Mouse (Mus musculus) urinary bladder, postnatal 10 days (tissue): ENCODE measurements around the gene Zcrb1.
"Not testable (repeated sequence)": the region's sequence is repeated elsewhere in the genome, so short reads cannot be mapped to it uniquely, and the experiment has no call there.

ENCODE experiments used
- DNase-seq: peaks from one replicate; pipeline ENCODE4 v3.0.0; 2022; ENCODE audit warnings: low spot score

The Zcrb1 gene

DNA sequence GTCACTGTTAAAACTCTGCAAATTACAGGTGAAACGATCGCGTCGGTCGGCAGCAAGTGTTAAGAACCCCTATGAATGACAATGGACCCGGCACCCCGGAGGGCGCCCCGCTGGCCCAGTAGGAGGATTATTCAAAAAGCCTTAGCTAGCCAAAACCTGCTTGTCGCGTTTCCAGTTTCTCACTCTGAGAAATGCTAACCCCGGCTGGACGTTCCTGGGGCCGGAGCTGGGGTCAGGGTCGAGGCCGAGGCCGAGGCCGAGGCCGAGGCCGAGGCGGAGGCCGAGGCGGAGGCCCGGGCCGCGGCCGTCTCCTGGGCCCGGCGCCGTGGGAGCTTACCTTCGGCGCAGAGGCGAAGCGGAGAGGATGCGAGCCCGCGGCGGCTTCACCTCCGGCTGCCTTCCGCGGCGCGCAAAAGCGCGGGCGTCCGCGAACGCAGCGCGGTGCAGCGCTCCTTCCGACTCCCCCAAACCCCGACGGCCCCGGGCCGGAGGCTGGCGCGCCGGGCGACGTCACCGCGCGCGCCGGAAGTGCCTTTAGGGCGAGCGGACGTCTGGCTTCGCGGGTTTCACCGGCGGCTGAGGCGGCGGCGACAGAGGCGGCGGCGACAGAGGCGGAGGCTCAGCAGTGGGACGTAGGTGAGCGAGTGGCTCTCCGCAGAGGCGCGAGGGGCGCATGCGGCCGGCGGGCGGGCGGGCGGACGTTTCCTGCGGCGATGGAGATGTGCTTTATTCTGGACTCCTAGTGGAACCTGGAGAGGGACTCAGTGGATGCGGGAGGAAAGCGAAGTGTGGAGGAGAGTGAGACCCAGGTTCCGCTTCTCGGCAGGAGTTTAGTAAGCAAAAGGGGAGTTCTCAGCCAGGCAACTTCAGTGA lies at the start of gene Zcrb1, which contains the start of gene Pphln1:
Gene Zcrb1 (minus strand): TSS at position 509 of the 873 bp plus-strand sequence.
Gene Pphln1 (plus strand): TSS at position 525 of the 873 bp plus-strand sequence.
- DNase-seq = peak; percentile 29

DNA sequence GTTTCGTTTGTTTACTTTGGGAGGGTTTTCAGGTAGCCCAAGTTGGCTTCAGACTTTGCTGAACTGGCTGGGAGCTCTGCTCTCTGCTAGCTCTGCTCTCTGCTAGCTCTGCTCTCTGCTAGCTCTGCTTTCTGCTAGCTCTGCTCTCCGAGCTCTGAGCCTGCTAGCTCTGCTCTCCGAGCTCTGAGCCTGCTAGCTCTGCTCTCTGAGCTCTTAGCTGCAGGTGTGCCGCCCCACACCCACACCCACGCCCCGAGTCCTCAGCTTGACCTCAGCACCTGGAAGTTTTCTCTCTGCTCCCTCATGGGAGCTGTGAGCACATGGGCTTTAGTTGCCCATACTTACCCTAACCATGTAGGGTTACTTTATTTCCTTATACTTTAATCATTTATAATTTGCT lies 45.5 kb upstream of the Zcrb1 start:
- no peak for DNase-seq

DNA sequence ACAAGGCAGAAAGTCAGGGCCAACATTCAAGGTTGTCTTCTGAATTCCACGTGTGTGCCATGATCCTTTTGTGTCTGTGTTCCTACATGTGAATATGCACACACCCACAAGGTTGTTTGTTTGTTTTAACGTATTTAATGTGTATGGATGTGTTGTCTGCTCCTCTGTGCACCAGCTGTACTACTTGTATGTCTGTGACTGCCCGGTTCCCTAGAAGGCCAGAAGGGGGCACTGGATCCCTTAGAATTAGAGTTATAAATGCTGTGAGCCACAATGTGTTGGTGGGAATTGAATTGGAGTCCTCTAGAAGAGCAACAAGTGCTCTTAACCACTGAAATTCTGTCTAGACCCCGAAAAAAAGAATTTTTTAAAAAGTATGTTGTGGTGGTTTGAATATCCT lies 44.1 kb upstream of the Zcrb1 start:
- DNase-seq = no peak

DNA sequence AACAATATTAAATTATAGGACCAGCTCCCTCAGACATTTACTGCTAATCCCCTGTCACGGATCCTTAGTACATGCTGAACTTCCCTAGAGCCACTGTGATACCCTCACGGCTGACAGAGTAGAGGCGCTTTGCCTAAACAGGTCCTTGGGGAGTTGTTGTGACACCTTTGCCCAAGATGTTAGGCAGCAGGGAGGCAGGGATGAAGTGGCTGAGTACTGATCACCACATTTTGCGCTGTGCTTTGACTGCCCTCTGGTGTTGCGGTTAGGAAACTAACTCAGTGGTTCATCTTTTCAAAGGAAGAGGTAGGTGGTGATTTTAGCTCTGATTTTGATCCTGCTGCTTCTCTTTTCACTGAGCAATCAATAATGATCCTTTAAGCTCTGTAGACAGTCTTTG lies 40.5 kb upstream of the Zcrb1 start:
- DNase-seq = no peak

DNA sequence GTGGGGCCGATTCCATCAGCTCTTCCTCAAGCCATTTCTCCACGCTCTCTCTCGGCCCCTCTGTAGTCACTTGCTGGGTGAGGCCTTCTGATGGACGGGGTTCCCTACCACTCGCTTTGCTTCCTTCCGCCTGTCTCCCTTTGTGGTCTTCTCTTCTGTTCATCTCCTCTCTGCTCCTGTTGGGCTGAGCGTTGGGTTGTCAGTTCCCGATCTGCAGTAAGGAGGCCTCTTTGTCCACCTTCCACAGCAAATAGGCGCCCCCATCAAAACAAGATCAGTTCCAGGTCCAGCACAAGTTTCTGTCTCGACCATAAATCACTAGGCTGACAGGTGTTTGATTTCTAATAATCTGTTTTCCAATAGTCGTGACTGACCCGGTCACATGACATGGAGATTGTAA lies 37.9 kb upstream of the Zcrb1 start:
- no peak for DNase-seq

DNA sequence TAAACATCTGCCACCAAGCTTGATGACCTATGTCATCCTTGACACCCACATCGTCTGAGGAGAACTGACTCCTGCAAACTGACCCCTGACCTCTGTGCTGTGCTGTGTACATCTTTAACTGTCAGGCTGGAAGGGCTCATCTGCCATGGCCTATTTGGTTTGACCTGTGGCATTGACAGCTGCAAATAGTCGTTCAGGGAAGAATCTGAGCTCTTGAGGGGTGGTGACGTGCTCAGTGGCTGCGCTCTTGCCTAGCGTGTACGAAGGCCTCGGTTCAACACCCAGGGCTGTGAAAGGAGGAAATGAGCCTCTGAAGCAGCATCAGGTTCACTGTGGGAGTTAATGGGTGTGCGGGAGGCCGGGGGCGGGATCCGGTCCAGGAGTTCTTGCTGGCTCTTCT lies 35.7 kb upstream of the Zcrb1 start:
- DNase-seq = no peak

DNA sequence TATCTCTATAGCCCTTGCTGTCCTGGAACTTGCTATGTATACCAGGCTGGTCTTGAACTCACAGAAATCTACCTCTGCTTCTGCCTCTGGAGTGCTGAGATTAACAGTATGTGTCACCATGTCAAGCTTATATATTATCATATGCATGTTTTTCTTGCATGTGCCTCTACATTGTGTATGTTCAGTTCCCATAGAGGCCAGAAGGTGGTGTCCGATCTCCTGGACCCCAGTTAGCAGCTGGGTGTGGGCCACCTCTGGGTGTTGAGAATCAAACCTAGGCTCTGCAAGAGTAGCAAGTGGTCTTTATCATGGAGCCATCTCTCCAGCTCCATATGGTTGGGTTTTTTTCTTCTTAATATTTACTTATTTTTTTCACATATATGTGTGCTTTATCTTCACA lies 24.4 kb upstream of the Zcrb1 start:
- DNase-seq = no peak

DNA sequence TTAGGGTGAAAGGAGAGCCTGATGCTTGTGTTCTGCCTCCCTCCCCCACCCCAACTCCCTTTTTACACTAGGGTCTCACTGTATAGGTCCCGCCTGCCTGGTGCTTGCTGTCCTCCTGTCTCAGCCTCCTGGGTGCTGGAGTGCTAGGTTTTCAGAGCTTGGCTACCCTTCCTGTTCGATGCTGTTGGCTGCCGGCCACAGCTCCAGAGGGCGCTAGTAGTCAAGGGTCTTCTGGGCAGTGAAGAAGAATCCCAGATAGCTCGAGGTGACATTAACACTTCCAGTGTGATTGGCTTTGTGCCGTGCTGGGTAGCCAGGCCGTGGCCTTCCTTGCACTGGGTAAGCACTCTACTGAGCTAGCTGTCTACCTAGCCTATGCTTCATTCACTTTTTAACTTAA lies 22.5 kb upstream of the Zcrb1 start:
- DNase-seq = no peak

DNA sequence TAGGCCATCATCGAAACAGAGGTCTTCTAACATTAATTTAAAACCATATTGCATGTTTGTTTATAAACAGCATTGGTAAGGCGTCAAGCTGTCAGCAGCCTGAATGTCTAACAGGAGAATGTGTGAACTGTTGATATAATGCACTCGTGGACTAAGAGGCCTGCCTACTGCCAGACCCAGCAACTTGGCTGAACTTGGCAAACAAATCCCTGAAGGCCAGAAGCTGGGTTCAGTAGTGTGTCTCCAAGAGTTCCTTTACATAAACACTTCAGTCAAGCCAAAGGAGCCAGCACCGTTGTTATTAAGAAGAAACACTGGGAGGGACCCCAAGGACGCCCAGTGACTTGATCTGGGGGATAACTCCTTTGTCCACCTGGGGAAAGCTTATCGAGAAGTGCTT lies 18.2 kb upstream of the Zcrb1 start:
- no peak for DNase-seq

DNA sequence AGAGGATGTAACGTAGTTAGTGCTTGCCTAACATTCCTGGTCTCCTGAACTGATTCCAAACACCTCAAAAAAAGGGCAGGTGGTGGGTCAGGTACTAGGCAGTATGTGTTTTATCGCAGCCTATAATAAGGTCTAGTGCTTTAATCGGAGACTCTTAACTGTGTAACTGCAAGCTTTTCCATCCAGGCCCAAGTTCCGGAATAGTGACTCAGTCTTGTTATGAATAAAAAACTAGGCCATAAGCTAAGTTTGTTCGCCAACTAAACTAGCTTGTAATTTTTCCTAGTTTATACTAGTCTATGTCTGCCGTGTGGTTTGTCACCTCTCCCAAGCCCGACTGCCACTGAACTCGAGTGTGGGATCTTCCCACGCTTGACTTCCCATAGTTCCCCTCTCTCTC lies 16.3 kb upstream of the Zcrb1 start:
- no peak for DNase-seq

DNA sequence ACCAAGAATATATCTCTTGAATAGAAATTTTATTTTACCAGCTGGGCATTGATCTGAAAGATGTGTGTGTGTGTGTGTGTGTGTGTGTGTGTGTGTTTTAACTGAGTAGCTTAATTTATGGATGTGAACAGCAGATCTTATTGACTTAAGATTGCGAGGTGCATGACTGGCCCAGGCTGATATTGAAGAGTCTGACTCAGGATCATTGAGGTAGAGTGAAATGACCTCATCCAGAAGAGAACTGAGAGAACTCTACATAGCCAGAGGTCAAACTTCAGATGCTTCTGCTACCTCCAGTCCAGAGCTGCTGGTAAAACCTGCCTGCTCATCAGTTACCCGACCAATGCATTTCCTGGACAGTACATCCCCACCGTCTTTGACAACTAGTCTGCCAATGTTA lies 14.3 kb upstream of the Zcrb1 start:
- no peak for DNase-seq

DNA sequence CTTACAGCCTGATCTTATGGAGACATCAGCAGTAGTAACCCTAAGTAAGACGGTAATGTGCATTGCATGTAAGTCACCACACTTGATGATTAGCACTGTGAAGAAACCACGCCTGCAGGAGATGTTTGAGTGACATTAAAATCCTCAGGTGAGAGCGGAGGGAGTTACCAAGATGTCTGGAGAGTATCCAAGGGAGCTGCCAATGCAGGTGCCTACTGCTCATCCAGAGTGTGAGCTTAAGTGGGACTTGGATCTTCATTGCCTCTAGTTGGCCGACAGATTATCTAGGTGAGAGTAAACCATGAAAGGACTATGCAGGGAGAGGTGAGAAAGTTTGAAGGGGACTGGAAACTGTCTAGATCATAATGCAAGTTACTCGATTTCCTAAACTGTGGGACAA lies 8.4 kb upstream of the Zcrb1 start:
- no peak for DNase-seq

DNA sequence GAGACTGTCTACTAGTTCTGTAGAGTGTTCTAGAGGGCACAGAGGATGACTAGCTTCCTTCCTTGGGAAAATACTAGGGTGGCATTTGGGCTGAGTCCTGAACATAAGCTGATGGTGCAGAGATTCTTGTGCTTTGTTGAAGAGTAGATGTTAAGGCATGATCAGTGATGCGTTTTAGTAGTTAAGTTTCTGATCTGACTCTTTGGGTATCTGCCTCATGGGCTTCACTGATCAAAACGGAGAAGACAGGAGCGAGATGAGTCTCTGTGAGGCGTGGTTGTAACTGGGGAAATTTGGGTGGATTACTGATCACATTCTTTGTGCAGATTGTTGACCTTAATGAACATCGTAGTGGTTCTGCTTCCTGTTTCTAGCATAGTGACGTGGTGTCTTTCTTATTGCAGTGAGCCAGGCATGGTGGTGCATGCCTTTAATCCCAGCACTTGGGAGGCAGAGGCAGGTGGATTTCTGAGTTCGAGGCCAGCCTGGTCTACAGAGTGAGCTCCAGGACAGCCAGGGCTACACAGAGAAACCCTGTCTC lies 7.4 kb upstream of the Zcrb1 start:
- no peak for DNase-seq

DNA sequence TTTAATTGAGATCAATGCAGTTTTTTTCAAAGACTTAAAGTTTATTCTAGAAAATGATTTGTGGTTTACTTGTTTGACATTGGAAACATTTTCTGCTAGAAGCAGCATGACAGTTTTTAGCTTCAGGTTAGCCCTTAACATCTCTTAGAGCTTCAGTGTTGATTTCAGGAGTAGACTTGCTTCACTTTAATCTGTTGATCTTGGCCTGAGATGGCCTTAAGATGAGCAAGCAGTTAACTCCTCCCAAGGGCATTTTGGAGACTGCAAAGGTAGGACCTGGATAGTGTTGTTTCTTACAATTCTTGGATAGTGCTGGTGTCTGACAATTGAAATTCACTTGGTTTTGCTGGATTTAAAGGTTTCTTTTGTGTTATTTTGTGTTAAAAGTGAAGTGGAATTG lies 6.7 kb upstream of the Zcrb1 start:
- no peak for DNase-seq

DNA sequence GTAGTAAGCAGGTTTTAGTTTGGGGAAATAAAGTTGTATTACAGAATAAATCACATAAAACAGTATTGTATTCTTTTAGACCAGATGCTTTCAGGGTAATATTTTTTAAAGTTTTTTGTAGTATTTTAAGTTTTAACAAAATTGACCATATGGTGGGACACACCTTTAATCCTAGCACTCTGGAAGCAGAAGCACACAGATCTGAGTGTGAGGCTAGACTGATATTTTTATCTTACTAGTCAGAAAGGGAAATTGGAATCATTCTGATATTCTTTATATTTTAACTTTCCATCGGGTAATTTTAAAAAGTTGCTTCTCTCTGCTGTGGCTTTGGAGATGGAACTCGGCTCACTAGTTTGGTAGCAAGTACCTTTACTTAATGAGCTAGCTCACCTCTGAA lies 4.6 kb upstream of the Zcrb1 start:
- DNase-seq = no peak

DNA sequence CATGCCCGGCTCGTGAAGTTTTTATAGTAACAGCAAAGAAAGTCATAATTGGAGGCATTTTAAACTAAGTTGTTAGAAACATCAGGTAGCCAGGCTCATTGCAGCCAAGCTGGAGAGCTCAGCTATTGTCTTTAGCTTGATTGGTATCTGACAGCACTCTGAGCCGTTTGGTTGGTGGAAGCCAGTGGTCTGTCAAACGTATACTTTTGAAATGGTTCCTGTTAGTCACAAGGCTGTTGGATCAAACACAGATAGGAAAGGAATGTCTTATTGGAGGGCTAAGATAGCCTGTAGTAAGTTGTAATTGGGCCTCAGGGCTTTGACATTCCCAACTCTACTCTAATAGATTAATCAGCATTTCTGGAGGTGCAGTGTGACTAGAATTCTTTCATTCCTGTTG lies 3.3 kb upstream of the Zcrb1 start:
- no peak for DNase-seq

DNA sequence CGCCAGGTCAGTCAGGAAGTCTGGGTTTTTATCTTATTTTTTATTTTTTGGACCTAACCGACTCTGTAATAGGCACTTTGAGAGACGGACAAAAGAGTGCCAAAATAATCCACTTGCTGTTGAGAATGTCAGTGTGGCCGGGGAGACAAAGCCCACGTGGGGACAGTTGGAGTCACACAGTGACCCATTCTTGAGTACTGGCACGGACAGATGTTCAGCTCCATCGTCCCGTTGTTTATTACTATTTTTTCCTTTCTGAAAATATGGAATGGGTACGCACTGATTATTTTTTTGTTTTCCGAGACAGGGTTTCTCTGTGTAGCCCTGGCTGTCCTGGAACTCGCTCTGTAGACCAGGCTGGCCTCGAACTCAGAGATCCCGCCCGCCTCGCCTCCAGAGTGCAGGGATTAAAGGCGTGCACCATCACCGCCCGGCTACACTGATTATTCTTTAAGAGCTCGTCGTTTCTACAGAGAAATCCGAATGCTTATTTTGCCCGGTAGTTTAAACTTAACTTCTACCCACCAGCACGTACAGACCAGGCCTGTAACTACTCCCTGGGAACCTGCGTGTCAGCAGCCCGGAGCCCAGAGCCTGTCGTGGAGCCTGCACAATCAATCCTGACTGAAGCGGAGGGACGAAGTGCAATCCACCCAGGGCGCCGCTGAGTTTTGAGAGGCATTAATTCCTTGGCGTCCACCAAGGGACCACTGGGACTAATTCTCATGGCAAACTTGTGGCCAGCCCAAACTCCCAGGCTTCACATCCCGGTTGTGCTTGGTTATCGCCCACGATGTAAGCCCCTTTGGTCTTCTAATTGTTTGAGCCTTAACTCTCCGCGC lies 786 bp upstream of the Zcrb1 start:
- DNase-seq = no peak

DNA sequence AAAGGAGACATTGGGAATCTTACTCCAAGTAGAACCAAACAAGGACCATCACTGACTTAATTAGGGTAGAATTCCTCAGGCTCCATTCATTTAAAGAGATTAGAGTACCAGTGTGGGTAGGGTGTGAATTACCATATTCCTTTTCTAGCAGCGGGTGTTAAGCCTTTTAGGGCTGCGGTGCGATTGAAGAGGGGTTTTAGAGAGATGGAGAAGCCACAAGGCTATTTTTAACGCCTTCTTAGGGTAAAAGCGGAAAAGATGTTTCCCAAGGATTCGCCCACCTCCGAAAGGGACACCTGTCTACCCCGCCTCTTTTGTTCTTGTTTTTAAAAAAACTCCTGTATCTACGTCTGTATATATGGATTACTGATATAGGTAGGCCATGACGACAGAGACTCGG lies 865 bp downstream of the Zcrb1 start:
- DNase-seq = no peak

DNA sequence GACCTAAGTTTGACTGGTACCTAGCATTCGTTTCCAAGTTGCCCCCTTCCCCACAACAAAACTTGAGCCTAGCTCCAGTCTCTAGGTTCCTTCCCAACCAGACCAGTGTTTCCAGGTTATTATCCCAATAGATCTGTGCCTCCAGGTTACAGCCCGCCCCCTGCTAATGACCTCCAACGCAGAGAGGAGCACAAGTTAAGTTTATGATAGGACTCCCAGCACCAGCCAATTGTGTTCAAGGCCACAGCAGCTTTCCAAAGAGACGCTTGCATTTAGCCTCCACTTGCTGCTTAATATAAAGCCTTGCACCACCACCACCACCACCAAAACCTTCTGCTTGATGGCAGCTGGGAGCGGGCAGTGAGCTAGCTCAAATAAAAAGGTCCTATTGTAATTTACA lies 16.8 kb downstream of the Zcrb1 start:
- no peak for DNase-seq

DNA sequence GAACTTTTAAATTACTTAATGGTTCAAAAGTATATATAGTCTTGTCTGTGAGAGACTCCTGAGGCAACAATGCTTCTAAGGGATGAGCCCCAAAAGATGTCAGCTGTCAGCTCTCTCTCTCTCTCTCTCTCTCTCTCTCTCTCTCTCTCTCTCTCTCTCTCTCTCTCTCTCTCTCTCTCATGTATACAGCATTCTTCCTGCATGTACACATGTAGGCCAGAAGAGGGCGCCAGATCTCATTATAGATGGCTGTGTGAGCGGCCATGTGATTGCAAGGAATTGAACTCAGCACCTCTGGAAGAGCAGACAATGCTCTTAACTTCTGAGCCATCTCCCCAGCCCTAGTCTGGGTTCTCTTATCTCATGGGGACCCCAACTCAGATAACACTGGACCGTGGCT lies 19.0 kb downstream of the Zcrb1 start:
- DNase-seq = no peak

DNA sequence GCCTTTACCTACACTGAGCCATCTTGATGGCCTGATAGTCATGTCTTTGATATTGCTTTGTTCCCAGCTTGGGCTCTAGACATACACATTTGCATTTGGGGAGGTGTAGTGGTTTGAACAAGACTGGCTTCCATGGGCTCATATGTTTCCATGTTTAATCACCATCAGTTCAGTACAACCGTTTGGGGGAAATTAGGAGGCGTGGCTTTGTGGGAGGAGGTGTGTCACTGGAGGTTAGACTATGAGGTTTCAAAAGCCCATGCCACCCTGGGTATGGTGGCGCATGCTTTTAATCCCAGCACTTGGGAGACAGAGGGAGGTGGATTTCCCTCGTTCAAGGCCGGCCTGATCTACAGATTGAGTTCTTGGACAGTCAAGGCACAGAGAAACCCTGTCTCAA lies 22.4 kb downstream of the Zcrb1 start:
- no peak for DNase-seq

DNA sequence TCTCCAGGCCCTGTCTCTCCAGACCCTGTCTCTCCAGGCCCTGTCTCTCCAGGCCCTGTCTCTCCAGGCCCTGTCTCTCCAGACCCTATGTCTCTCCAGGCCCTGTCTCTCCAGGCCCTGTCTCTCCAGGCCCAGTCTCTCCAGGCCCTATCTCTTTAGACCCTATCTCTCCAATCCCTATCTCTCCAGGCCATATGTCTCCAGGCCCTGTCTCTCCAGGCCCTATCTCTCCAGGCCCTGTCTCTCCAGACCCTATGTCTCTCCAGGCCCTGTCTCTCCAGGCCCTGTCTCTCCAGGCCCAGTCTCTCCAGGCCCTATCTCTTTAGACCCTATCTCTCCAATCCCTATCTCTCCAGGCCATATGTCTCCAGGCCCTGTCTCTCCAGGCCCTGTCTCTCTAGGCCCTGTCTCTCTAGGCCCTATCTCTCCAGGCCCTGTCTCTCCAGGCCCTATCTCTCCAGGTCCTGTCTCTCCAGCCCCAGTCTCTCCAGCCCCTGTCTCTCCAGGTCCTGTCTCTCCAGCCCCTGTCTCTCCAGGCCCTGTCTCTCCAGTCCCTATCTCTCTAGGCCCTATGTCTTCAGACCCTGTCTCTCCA lies 25.5 kb downstream of the Zcrb1 start:
- DNase-seq = not testable (repeated sequence)

DNA sequence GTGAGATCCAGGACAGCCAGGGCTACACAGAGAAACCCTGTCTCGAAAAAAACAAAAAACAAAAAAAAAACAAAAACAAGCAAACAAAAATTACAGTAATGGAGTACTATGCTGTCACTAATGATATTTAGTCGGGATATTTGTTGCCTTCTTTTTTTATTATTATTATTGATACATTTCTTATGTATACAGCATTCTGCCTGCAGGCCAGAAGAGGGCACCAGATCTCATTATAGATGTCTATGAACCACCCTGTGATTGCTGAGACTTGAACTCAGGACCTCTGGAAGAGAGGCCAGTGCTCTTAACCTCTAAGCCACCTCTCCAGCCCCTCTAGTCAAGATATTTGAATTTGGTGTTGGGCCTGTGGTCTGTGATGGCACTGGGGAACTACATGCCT lies 26.3 kb downstream of the Zcrb1 start:
- no peak for DNase-seq
